Mouse (Mus musculus): ENCODE results near the gene Sbk1.

DNA sequence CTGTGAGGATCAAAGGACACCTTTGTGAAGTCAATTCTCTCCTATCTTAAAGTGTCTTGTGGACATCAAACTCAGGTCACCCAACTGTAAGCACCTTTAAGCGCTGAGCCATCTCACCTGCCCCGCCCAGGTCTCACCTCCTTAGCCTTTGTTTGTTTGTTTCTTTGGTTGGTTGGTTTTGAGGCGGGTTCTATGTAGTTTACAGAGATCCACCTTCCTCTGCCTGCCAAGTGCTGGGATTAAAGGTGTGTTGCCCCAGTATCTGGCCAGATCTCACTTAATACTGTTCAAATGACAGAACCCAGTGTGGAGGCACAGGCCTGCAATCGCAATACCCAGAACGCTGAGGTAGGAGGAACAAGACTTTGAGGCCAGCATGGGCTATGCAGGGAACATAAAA is 11.6 kb downstream of the Sbk1 start:
- no peak for TF ChIP-seq POLR2A (IDR thresholded peaks at IDR 0.05; ENCODE audit: insufficient read depth, low read length)
- no peak for TF ChIP-seq CTCF (IDR thresholded peaks at IDR 0.05; ENCODE audit: low read depth, low read length)

Measured in ES-Bruce4 (cell line).